22 mouse cellular contexts compared by ENCODE assay signal in the genomic region with DNA sequence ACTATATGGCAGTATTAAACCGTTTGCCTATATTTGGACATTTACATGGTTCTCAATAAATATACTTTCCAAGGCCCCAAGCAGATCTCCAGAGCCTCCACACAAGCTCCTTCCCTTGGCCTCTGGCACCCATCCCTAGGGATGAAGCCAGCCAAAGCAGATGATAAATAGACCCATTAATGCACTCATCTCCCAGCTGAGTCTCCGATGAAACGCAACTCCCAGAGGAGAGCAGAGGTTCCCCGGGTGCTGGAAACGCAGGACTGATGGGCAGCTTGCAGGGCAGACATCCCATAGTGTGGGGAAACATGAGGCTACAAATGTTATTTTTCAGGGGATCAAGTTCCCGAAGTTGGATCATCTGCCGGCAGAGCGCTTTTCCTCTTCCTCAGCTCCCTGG. TPM values are rescaled to one million over a fixed set of nuclear protein-coding genes. Genes with fewer than 3 reads are reported as not detected.
A peak's percentile ranks its signal among the peaks of the same experiment; 100 is the strongest.
DNase-seq lines count a peak whose midpoint lies in the region; ATAC-seq and TF ChIP-seq lines count a peak whose summit lies in the region.
"Had no signal": no experiment of that assay in that cellular context is flagged by ENCODE, and none has a peak within 500 bp of the region (broad histone marks: within the 10 kb centered on the region; RNA-seq: fewer than 3 reads in every experiment).

No protein-coding gene starts in this region.

- no peaks in the 10 kb centered on the region for H3K36me3 ChIP-seq in midbrain, embryonic 11.5 days (ENCODE audit: control insufficient read depth, insufficient read depth, low read length)
- H3K36me3 ChIP-seq in midbrain, postnatal 0 days (ENCODE audit: insufficient read depth, low read length) = no peaks in the 10 kb centered on the region
- H3K36me3 ChIP-seq in stomach, embryonic 16.5 days (ENCODE audit: control insufficient read depth, insufficient read depth, low read length) = no peaks in the 10 kb centered on the region
- H3K36me3 ChIP-seq: embryonic facial prominence, embryonic 10.5 days; forebrain, embryonic 10.5 days; heart, embryonic 10.5 days; neural tube, embryonic 12.5 days had no signal

- no peak overlapping the region for H3K4me3 ChIP-seq in midbrain, embryonic 11.5 days (ENCODE audit: low read depth, low read length)
- no peak overlapping the region for H3K4me3 ChIP-seq in midbrain, postnatal 0 days (ENCODE audit: low read depth, low read length)
- H3K4me3 ChIP-seq in stomach, embryonic 16.5 days (replicated peaks; ENCODE audit: low read length) = no peak overlapping the region
- H3K4me3 ChIP-seq: embryonic facial prominence, embryonic 10.5 days; forebrain, embryonic 10.5 days; heart, embryonic 10.5 days; neural tube, embryonic 12.5 days had no signal

- no peak for ATAC-seq in midbrain, embryonic 11.5 days (ENCODE audit: low FRiP score)
- no peak for ATAC-seq in midbrain, postnatal 0 days (ENCODE audit: low FRiP score)
- ATAC-seq in stomach, embryonic 16.5 days (ENCODE audit: insufficient read depth, low FRiP score) = peak; percentile 69
- ATAC-seq: forebrain, embryonic 16.5 days; inflammation-experienced regulatory T-cells, adult 6 months; midbrain, embryonic 16.5 days had no signal

- WGBS in midbrain, embryonic 11.5 days = 80% methylated on average over 8 of the region's 8 CpGs
- WGBS in midbrain, postnatal 0 days = 79% methylated on average over 8 of the region's 8 CpGs
- 40% methylated on average over 8 of the region's 8 CpGs for WGBS in stomach, embryonic 16.5 days

- peak; percentile 17 for DNase-seq in adrenal gland, postnatal 14 days
- no peak for DNase-seq in adrenal gland, adult 2 months
- DNase-seq in kidney, postnatal 14 days = peak; percentile 39
- DNase-seq in kidney, adult 8-10 months = no peak
- peak; percentile 47 for DNase-seq in midbrain, embryonic 11.5 days (ENCODE audit: low spot score, missing footprints)
- no peak for DNase-seq in midbrain, postnatal 0 days (ENCODE audit: low spot score)
- DNase-seq in layer of hippocampus, postnatal 36 days = no peak
- DNase-seq: cerebellum, adult 9-11 months; heart, postnatal 4 days; right cerebral cortex, postnatal 14 days; thymus, adult 18-20 months; thymus, postnatal 36 days had no signal

- no peaks in the 10 kb centered on the region for H3K27me3 ChIP-seq in midbrain, embryonic 11.5 days (ENCODE audit: control insufficient read depth, insufficient read depth, low read length)
- no peaks in the 10 kb centered on the region for H3K27me3 ChIP-seq in midbrain, postnatal 0 days (ENCODE audit: insufficient read depth, low read length)
- no peaks in the 10 kb centered on the region for H3K27me3 ChIP-seq in stomach, embryonic 16.5 days (ENCODE audit: control insufficient read depth, insufficient read depth, low read length)
- H3K27me3 ChIP-seq: neural tube, embryonic 12.5 days had no signal

- H3K4me2 ChIP-seq in midbrain, embryonic 11.5 days = no peak overlapping the region
- H3K4me2 ChIP-seq in midbrain, postnatal 0 days (ENCODE audit: low read depth, low read length, poor library complexity, severe bottlenecking) = no peak overlapping the region
- no peak overlapping the region for H3K4me2 ChIP-seq in stomach, embryonic 16.5 days (ENCODE audit: low read depth, low read length)
- H3K4me2 ChIP-seq: hindbrain, embryonic 14.5 days; neural tube, embryonic 12.5 days had no signal

- H3K4me1 ChIP-seq in midbrain, embryonic 11.5 days (ENCODE audit: control insufficient read depth, insufficient read depth, low read length) = no peaks in the 10 kb centered on the region
- no peaks in the 10 kb centered on the region for H3K4me1 ChIP-seq in midbrain, postnatal 0 days (ENCODE audit: insufficient read depth, low read length)
- peaks cover 4% of the 10 kb centered on the region; the same call in 1 of the 2 replicates for H3K4me1 ChIP-seq in stomach, embryonic 16.5 days (ENCODE audit: control insufficient read depth, insufficient read depth, low read length)
- H3K4me1 ChIP-seq: neural tube, embryonic 12.5 days had no signal

- TF ChIP-seq CTCF in midbrain, postnatal 0 days (IDR thresholded peaks at IDR 0.05) = no peak

- H3K27ac ChIP-seq in midbrain, embryonic 11.5 days (ENCODE audit: low read depth, low read length) = no peak overlapping the region
- H3K27ac ChIP-seq in midbrain, postnatal 0 days (ENCODE audit: low read depth, low read length) = no peak overlapping the region
- H3K27ac ChIP-seq in stomach, embryonic 16.5 days (ENCODE audit: low read length) = peak overlapping the region; percentile 1; the same call in 1 of the 2 replicates
- H3K27ac ChIP-seq: embryonic facial prominence, embryonic 10.5 days; forebrain, embryonic 10.5 days; heart, embryonic 10.5 days; hindbrain, embryonic 14.5 days; neural tube, embryonic 12.5 days had no signal

- no peak overlapping the region for H3K9ac ChIP-seq in midbrain, embryonic 11.5 days (ENCODE audit: low read length)
- H3K9ac ChIP-seq in midbrain, postnatal 0 days (replicated peaks; ENCODE audit: low read length, poor library complexity, severe bottlenecking) = no peak overlapping the region
- H3K9ac ChIP-seq in stomach, embryonic 16.5 days (ENCODE audit: low read length) = no peak overlapping the region
- H3K9ac ChIP-seq: hindbrain, embryonic 14.5 days; neural tube, embryonic 12.5 days had no signal

- no peaks in the 10 kb centered on the region for H3K9me3 ChIP-seq in midbrain, embryonic 11.5 days (ENCODE audit: control insufficient read depth, low read length)
- no peaks in the 10 kb centered on the region for H3K9me3 ChIP-seq in midbrain, postnatal 0 days (ENCODE audit: low read length)
- H3K9me3 ChIP-seq in stomach, embryonic 16.5 days (replicated peaks; ENCODE audit: control insufficient read depth, low read length) = no peaks in the 10 kb centered on the region
- H3K9me3 ChIP-seq: embryonic facial prominence, embryonic 10.5 days; forebrain, embryonic 10.5 days; heart, embryonic 10.5 days; neural tube, embryonic 12.5 days had no signal

RNA-seq across cellular contexts. Expression of a gene that starts 17.3 kb away (rescaled TPM):
- total RNA-seq in adrenal gland, postnatal 14 days (2021) = 1.7 and 3.7 TPM in 2 replicates
- 1 to 10 TPM; 2.1 to 2.6 TPM for total RNA-seq in adrenal gland, adult 2 months (2021)
- polyA plus RNA-seq in adrenal gland, adult 2 months (2012; rRNA removed) = 0.77 and 1.1 TPM in 2 replicates
- polyA plus RNA-seq in midbrain, embryonic 11.5 days (2014; fragmentation: Nextera tagmentation; extraction: Ambion mirVana) = 0.39 and 0.81 TPM in 2 replicates
- 0.16 TPM in 1 of 2 replicates, not detected in the other for total RNA-seq in midbrain, postnatal 0 days (2014; rRNA removed)
- polyA plus RNA-seq in midbrain, postnatal 0 days (2015; fragmentation: Nextera tagmentation; extraction: Ambion mirVana) = 0.26 and 0.35 TPM in 2 replicates
- polyA plus RNA-seq in stomach, embryonic 16.5 days (2015; fragmentation: Nextera tagmentation; extraction: Ambion mirVana) = 17.5 and 20.2 TPM in 2 replicates
- under 1 TPM; 0.70 to 0.91 TPM for total RNA-seq in layer of hippocampus, postnatal 36 days (2021)
- total RNA-seq: megakaryocyte-erythroid progenitor cell, adult 5-6 weeks had no signal
- polyA plus RNA-seq: inflammation-experienced regulatory T-cells, adult 6 months had no signal

RNA-seq across cellular contexts. Expression of a gene that starts 28.4 kb away (rescaled TPM):
- 256 and 274 TPM in 2 replicates for total RNA-seq in adrenal gland, postnatal 14 days (2021)
- total RNA-seq in adrenal gland, adult 2 months (2021) = 100 to 1,000 TPM; 174 to 237 TPM
- 40.7 and 54.2 TPM in 2 replicates for polyA plus RNA-seq in adrenal gland, adult 2 months (2012; rRNA removed)
- 177 and 180 TPM in 2 replicates for polyA plus RNA-seq in midbrain, embryonic 11.5 days (2014; fragmentation: Nextera tagmentation; extraction: Ambion mirVana)
- total RNA-seq in midbrain, postnatal 0 days (2014; rRNA removed) = 19.0 and 34.4 TPM in 2 replicates
- 165 and 166 TPM in 2 replicates for polyA plus RNA-seq in midbrain, postnatal 0 days (2015; fragmentation: Nextera tagmentation; extraction: Ambion mirVana)
- 194 and 219 TPM in 2 replicates for polyA plus RNA-seq in stomach, embryonic 16.5 days (2015; fragmentation: Nextera tagmentation; extraction: Ambion mirVana)
- total RNA-seq in layer of hippocampus, postnatal 36 days (2021) = 100 to 1,000 TPM; 162 to 176 TPM

RNA-seq across cellular contexts. Expression of a gene that starts 33.1 kb away (rescaled TPM):
- 8.7 and 10.6 TPM in 2 replicates for total RNA-seq in adrenal gland, postnatal 14 days (2021)
- total RNA-seq in adrenal gland, adult 2 months (2021) = 10 to 100 TPM in 1 of 2 experiments, 1 to 10 TPM in 1; 9.6 to 11.7 TPM
- 29.3 and 47.0 TPM in 2 replicates for polyA plus RNA-seq in adrenal gland, adult 2 months (2012; rRNA removed)
- polyA plus RNA-seq in midbrain, embryonic 11.5 days (2014; fragmentation: Nextera tagmentation; extraction: Ambion mirVana) = 46.5 and 47.2 TPM in 2 replicates
- 129 and 133 TPM in 2 replicates for total RNA-seq in midbrain, postnatal 0 days (2014; rRNA removed)
- polyA plus RNA-seq in midbrain, postnatal 0 days (2015; fragmentation: Nextera tagmentation; extraction: Ambion mirVana) = 141 and 146 TPM in 2 replicates
- polyA plus RNA-seq in stomach, embryonic 16.5 days (2015; fragmentation: Nextera tagmentation; extraction: Ambion mirVana) = 37.2 and 38.8 TPM in 2 replicates
- 100 to 1,000 TPM; 112 to 121 TPM for total RNA-seq in layer of hippocampus, postnatal 36 days (2021)
- total RNA-seq: megakaryocyte-erythroid progenitor cell, adult 5-6 weeks had no signal
- polyA plus RNA-seq: inflammation-experienced regulatory T-cells, adult 6 months had no signal

RNA-seq across cellular contexts. Expression of a gene that starts 58.1 kb away (rescaled TPM):
- total RNA-seq in adrenal gland, postnatal 14 days (2021) = 46.8 and 51.3 TPM in 2 replicates
- total RNA-seq in adrenal gland, adult 2 months (2021) = 10 to 100 TPM; 50.5 to 60.8 TPM
- 41.1 and 41.6 TPM in 2 replicates for polyA plus RNA-seq in adrenal gland, adult 2 months (2012; rRNA removed)
- 95.8 and 96.2 TPM in 2 replicates for polyA plus RNA-seq in midbrain, embryonic 11.5 days (2014; fragmentation: Nextera tagmentation; extraction: Ambion mirVana)
- 76.3 and 79.7 TPM in 2 replicates for total RNA-seq in midbrain, postnatal 0 days (2014; rRNA removed)
- polyA plus RNA-seq in midbrain, postnatal 0 days (2015; fragmentation: Nextera tagmentation; extraction: Ambion mirVana) = 49.2 and 52.4 TPM in 2 replicates
- 129 and 131 TPM in 2 replicates for polyA plus RNA-seq in stomach, embryonic 16.5 days (2015; fragmentation: Nextera tagmentation; extraction: Ambion mirVana)
- total RNA-seq in layer of hippocampus, postnatal 36 days (2021) = 10 to 100 TPM; 54.0 to 65.4 TPM

Comparison
In these comparisons a context has a peak if more than half of its experiments do, and no peak if none do; other contexts are left out.
1. DNase-seq: peak in adrenal gland, postnatal 14 days (single experiment), kidney, postnatal 14 days (single experiment) and midbrain, embryonic 11.5 days (single experiment); none in adrenal gland, adult 2 months (single experiment), kidney, adult 8-10 months (0 of 2), midbrain, postnatal 0 days (single experiment) and layer of hippocampus, postnatal 36 days (0 of 2).